Mouse (Mus musculus) megakaryocyte-erythroid progenitor cell, adult 5 weeks (primary cell): ENCODE data around the gene Epc2. TPM values are rescaled to one million over a fixed set of nuclear protein-coding genes. Genes with fewer than 3 reads are reported as not detected.

Experiments
- polyA plus RNA-seq: library from polyadenylated mRNA; stranded (reverse); fragments of >175 nt; gene quantifications from 2 replicates; pipeline ENCODE4 v1.2.3, GENCODE M21; 2012

Gene Epc2
- 5.3 and 7.2 TPM in 2 replicates for polyA plus RNA-seq

DNA sequence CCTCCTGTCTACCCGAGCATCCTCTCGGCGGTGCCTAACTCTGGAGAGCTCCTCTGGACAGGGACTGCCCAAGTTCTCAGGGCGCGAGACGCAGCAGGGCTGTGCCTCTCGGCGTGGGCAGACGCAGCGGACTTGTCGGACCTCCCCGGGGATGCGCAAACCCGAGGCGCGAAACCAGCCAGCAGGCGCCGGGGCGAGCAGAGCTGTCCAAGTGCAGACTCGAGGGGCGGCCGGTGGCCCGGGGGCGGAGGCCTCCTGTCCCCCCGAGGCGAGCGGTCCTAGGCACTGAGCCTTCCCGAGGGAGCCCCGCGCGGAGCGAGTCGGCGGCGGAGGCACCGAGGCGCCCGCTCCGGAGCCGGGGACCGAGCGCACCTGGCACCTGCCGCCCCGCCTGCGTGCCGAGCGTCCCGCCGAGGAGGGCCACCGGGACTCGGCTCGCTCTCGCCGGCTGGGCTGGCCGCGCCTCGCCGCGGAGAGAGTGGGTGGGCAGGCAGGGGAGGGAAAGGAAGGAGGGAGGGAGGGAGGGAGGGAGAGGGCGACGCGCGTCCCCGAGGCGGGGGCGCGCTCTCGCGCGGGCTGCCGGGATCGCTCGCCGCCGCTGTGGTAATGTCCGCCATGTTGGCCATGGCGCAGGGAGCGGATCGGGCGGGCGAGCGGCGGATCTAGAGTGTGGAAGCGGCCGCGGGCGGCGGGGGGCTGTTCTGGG, at the start of gene Epc2:
Gene Epc2, plus strand, starts transcription at position 556 of the 706 bp plus-strand sequence.

Other genes starting within 250 kb of the Epc2 start
- 0.03 and 0.05 TPM in 2 replicates for gene Kif5c, start 167.8 kb downstream of the Epc2 start, polyA plus RNA-seq